Mouse (Mus musculus): ENCODE data around the gene Col11a2.
"Not testable (repeated sequence)": the region's sequence is repeated elsewhere in the genome, so short reads cannot be mapped to it uniquely, and the experiment has no call there.

The Col11a2 gene

DNA sequence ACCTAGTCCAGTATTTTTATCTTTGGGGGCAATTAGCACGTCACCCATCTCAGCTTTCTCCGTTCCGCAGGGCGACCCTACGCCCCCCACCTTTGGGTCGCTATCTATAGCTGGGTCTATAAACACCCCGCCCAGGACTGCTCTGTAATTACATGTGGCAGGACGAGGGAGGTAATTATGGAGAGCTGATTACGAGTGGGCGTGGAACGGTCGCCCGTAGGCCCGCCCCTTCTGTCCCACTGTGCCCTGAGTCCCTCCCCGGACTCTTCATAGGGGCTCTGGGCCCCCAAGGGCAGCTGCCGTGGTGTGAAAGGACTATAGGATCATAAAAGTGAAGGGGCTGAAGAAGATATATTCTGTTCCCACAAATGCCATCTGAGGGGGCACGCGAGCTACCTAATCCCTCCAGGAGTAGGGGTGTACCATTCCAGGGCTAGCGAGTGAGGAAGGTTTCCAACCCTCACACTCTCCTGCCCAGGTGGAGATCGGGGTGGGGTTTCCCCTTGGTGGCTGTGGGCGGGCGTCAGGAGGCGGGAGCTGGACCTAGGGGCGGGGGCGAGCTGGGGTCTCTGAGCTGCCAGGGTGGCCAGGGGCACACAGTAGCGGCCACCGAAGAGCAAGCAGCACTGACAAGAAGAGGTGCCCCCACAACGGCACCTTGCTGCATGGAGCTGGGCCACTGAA is at the start of gene Col11a2:
TSS of gene Col11a2 (plus strand) at position 560 of the 684 bp plus-strand sequence.
- peak; percentile 44 for DNase-seq

DNA sequence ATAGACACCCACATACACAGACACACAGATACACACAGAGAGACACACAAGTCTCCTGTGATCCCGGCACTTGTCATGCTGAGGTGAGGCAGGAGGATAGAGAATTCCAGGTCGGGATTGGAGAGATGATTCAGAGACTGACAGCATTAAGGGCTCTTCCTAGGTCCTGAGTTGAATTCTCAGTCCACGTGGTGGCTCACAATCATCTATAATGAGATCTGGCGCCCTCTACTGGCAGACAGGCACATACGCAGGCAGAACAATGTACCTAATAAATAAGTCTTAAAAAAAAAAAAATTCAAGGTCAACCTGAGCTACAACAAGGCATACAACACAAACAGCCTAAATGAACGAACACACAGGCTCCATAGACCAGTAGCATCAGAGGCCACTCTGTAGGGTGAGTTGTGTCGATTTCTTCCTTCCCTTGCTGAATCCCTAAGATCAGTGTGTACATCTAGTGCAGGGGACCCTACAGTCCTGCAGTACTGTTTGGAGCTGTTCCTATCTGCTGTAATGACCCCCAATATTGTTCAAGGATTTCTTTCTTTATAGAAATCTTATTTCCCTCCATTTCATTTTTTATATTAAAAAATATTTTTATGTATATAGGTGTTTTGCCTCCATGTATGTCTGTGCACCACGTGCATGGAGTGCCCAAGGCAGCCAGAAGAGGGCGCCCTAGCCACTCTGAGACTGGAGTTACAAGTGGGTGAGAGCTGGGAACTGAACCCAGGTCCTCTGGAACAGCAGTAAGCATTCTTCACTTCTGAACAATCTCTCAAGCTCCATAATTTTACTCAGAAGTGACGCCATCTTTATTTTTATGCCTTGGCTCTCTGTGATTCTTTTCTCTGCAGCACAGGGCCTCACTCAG is 47.2 kb upstream of the Col11a2 start:
- DNase-seq: no peak

GRCm38 (mm10) chr17:33994959-33995358 is 44.3 kb upstream of the Col11a2 start:
- DNase-seq: no peak

DNA sequence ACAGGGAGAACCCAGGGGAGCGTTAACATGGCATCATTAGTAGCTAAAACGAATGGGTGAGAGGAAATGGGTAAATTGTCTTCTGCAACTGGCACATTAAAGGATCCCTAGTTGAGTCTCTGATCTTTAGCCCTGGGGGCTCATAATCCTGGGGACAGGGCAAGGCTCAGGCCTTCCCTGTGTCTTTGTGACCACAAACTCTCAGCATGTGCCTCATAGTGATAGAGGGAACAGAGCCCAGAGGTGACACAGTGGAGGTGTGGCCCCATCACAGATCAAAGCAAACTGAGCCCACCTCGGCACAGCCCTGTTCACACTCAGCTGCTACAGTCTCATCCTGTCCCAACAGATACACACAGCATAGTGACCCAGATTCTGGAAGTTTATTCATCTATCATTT is 43.6 kb upstream of the Col11a2 start:
- no peak for DNase-seq

DNA sequence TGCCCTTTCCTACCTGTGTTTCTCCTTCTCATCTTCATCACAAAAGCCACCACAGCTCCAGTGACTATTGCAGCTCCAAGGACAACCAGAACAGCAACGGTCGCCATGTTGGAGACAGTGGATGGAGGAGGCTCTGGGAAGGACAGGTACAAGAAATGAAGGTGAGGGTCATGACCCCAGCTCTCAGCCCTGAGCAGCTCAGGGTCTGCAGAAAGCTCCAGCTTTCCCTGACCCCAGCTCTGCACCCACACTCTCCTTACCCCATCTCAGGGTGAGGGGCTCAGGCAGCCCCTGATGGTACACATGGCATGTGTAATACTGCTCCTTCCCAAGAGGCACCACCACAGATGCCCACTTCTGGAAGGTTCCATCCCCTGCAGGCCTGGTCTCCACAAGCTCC is 42.2 kb upstream of the Col11a2 start:
- not testable (repeated sequence) for DNase-seq

- DNase-seq: not testable (repeated sequence)
Observed at GRCm38 (mm10) chr17:33998697-33999096, 40.5 kb upstream of the Col11a2 start.

- no peak for DNase-seq
Observed at GRCm38 (mm10) chr17:33999341-34000149, 39.7 kb upstream of the Col11a2 start.

- peak; percentile 90 for DNase-seq
Observed at GRCm38 (mm10) chr17:34000150-34000537, 39.1 kb upstream of the Col11a2 start, which contains the start of gene H2-K1. TSS of gene H2-K1 (minus strand) at chr17:34000347.

GRCm38 (mm10) chr17:34000796-34001195 is 38.4 kb upstream of the Col11a2 start:
- DNase-seq: not testable (repeated sequence)

- no peak for DNase-seq
Observed at GRCm38 (mm10) chr17:34003426-34003825, 35.8 kb upstream of the Col11a2 start.

DNA sequence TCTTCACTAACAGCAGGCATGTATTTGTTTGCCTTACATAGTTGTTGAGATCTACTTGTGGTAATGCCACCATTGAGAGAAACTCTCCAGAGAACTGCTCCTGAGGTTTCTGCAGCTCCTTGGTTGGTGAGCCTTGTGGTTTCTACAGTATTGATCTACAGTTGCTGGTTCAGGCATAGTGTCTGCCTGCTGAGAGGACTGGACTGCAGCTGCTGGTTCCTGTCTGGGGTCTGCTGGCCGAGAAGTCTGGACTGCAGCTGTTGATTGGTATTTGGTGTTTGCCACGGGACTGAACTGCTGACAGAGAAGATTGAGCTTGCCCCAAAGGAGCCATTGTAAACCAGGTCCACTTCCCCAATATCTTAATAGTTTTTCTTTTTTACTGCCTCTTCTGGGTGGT is 32.7 kb upstream of the Col11a2 start:
- no peak for DNase-seq

- no peak for DNase-seq
Observed at GRCm38 (mm10) chr17:34010156-34010555, 29.1 kb upstream of the Col11a2 start.

DNA sequence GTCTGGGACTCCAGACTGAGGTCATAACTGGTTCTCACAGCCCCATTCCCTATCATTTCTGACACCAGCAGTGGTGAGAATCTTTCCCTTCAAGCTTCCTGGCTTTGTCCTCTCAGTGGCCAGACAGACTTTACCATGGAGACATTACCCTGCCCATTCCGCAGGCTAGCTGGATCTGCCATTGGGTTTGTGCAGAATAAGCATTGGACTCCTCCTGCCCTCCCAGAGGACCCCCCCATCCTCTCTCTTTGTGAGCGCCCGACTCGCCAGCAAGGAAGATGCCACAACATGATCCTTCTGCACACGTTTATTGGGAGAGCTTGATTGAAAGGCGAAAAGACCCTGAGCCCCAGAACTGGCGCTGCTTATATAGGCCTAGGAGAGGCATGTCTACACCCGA is 25.8 kb upstream of the Col11a2 start:
- no peak for DNase-seq

DNA sequence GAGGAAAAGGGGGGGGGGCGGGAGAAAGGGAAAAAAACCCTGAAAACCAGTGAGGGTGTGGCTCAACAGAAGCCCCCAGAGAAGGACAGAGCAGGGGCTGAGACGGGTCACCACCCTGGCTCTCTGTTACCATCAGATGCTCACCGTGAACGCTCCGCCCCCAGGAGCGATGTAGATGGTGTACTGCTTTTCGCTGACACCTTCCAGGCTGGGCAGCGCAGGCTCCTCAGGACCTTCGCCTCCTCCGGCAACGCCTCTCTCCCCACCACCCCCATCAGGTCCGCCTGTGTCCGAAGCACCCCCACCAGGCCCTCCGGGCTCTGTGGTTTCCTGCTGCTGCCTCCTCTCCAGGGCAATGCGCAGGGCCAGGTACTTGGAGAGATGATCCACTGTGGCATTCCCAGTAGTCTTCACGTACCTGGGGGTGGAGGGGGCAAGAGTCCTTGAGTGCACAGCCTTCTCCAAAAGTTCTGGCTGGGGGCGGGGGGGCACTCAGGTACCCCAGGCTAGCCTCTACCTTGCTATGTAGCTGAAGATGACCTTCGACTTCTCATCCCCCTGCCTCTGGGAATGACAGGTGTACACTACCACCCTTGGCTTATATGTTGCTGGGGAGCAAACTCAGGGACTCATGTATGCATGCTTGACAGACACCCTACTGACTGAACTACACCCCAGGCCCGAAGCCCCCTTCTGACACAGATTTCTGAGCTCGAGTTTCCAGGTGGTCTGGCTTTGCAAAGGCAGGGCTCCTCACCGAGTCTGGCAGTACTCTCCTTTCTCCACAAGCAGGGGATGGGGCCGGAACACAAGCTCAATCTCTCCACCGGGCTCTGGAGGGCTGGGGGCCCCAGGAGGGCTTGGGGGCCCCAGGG is 17.5 kb upstream of the Col11a2 start:
- no peak for DNase-seq

GRCm38 (mm10) chr17:34022414-34022783 is 16.8 kb upstream of the Col11a2 start:
- no peak for DNase-seq

GRCm38 (mm10) chr17:34022987-34023386 is 16.2 kb upstream of the Col11a2 start:
- DNase-seq: no peak

DNA sequence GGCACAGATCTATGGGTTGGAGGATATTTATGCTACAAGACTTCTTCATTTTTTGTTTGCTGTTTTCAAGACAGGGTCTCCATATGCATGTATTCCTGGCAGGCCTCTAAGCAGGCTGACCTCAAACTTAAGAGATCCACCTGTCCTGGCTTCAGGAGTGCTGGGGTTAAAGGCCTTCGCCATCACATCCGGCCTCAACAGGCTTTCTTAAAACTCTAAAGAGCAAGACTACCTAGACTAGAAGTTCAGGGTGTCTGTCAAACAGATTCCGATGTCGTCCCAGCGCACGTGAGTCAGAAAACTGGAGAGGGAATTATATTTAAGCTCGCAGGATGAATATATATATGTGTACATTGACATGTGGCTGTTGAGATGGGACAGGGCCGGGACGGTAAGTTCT is 15.6 kb upstream of the Col11a2 start:
- DNase-seq: no peak

DNA sequence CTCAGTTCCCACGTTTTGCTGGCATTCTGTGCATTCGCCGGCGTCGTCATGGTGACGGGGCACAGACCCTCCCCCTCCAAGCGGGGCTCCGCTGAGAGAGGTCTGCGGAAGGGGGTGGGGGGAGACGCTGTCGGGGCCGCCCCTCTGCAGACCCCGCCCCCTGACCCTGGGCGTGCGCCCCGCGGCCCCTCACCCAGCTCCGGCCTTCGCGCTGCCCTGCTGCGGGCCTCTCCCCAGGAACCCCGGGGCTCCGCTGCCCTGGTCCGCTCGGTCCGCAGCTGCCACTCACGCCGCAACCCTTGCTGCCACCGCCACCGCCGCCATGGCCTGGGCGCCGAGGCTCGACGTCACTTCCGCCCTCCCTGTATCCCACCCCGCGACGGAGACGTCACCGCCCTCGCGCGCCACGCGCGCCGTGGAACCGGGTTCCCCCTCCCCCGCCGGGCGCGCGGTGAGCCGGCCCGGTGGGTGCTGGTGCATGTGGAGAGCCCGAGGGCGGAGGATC is 14.9 kb upstream of the Col11a2 start, which contains the start of gene Ring1:
TSS of gene Ring1 (minus strand) at position 364 of the 505 bp plus-strand sequence.
- DNase-seq: peak; percentile 86

DNA sequence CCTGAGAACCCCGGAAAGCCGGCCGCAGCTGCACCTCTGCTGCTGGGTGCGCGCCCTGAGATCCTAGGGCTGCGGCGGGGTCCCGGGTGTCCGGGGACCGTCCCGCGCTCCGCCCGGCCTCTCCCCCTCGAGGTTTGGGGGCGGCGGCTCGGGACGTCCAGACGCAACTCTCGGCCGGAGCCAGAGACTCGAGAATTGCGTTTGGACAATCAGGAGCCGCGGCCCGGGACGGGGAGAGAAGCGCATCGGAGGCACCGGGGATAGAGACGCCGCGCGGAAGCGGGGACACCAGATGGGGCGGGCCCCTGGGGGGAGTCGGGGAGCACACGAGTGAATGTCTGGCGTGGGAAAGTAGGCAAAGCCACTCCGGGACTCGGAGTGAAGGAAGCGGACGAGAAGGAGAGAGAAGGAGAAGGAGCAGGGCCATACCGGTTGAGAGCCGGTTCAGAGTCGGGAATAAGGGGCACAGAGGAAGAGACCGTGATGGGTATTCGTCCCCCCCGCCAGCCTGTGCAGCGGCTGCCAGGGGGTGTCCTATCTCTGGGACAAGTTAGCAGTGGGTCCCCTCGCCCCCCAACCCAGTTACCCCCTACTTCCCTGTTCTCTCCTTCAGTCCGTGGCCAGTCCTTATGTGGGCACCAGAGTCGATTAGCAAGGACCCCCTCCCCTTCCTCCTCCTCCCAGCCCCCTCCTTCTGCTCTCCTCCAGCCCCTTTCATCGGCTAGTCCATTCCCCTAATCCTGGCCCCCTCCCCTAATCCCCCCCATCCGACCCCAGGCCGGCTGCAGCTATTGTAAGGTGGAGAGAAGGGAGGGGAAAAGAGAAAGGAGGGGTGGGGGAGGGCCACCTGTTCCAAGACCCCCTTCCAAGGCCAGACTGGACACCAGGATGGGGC is 14.1 kb upstream of the Col11a2 start:
- no peak for DNase-seq

DNA sequence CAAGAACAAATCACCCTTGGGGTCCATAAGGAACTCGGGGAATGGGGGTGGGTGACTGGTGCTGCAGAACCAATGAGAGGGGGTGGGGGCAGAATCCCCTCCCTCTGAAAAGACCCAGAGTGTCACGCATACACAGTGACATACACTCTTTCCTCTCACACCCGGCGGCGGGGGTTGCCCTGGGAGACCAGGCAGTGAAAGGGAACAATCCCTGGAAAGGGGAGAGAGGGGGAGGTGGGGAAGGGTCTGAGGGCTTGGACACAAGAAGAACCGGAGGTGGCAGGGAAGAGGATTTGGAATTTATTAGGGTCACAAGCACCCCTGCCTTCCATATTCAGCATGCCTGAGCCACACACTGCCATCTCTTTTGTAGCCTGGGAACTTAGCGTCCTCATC is 13.5 kb upstream of the Col11a2 start:
- DNase-seq: no peak

DNA sequence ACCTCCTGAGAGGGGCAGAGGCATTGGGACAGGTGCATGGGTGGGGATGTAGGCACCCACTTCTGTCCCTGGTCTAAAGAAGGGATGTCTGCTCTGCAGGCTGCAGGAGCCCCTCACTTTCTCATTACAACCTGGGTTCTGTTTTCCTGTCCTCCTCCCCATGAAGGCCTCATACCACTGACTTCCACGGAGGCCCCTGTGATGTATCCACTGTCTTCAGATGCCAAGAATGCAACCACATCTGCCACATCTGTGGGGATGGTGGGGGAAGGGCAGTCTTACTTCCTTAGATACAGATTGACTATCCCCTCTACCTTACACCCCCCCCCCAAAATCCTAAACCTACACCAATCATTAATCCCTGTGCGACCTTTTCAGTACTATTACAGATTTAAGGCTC is 13.0 kb upstream of the Col11a2 start:
- DNase-seq: no peak

Measured in layer of hippocampus, adult 9-11 months (tissue).